Mouse (Mus musculus) liver, embryonic 13.5 days (tissue): ENCODE data around the gene Mmp14. TPM values are rescaled to one million over a fixed set of nuclear protein-coding genes. Genes with fewer than 3 reads are reported as not detected.
A peak's percentile ranks its signal among the peaks of the same experiment; 100 is the strongest.

Source experiments
- ATAC-seq: fragments of 200-750 bp; cut with Nextera tagmentation; 2 replicates; pipeline ENCODE4 v1.8.0; 2017; ENCODE audit warnings: low read depth, mild to moderate bottlenecking, moderate number of reproducible peaks, moderate library complexity
- DNase-seq: peaks from one replicate; pipeline ENCODE4 v3.0.0; 2022
- H3K27ac ChIP-seq: fragments of 300-500 bp; sonication (generic); 2 replicates; pipeline ENCODE4 v1.5.1; 2015; ENCODE audit warnings: moderate library complexity, mild to moderate bottlenecking, inconsistent platforms
- H3K27me3 ChIP-seq: fragments of 300-500 bp; sonication (generic); 2 replicates; pipeline ENCODE4 v1.6.1; 2015; ENCODE audit warnings: mild to moderate bottlenecking, inconsistent platforms
- H3K36me3 ChIP-seq: fragments of 300-500 bp; sonication (generic); 2 replicates; pipeline ENCODE4 v1.6.1; 2015; ENCODE audit warnings: mild to moderate bottlenecking, inconsistent platforms
- H3K4me1 ChIP-seq: fragments of 300-500 bp; sonication (generic); replicated peaks from 2 replicates; pipeline ENCODE4 v1.6.1; 2015; ENCODE audit warnings: inconsistent platforms
- H3K4me2 ChIP-seq: fragments of 300-500 bp; sonication (generic); 2 replicates; pipeline ENCODE4 v1.6.1; 2015; ENCODE audit warnings: inconsistent platforms, mild to moderate bottlenecking, moderate library complexity
- H3K4me3 ChIP-seq: fragments of 300-500 bp; sonication (generic); replicated peaks from 2 replicates; pipeline ENCODE4 v1.5.1; 2015; ENCODE audit warnings: mild to moderate bottlenecking, inconsistent platforms
- H3K9ac ChIP-seq: fragments of 300-500 bp; sonication (generic); 2 replicates; pipeline ENCODE4 v1.6.1; 2015; ENCODE audit warnings: mild to moderate bottlenecking, inconsistent platforms
- H3K9me3 ChIP-seq: fragments of 300-500 bp; sonication (generic); replicated peaks from 2 replicates; pipeline ENCODE4 v1.6.1; 2016; ENCODE audit warnings: inconsistent platforms
- WGBS: fragments of 180-500 bp; shearing (Covaris S2); methylation state at CpG from one replicate; pipeline ENCODE4 v1.1.7; 2015; ENCODE audit not compliant: insufficient replicate concordance; 5-methylcytosine and 5-hydroxymethylcytosine counted together
- polyA plus RNA-seq: library from polyadenylated mRNA; unstranded; fragments of >200 nt; fragmentation: Nextera tagmentation; extraction: Ambion mirVana; gene quantifications from 2 replicates; pipeline ENCODE4 v1.2.1, GENCODE M21; 2015

The Mmp14 gene
- polyA plus RNA-seq = 19.8 and 23.2 TPM in 2 replicates

GRCm38 (mm10) chr14:54431334-54432077 lies at the start of gene Mmp14:
Gene Mmp14, plus strand, starts transcription at chr14:54431612.
- Histone ChIP-seq H3K27me3 (peaks cover 61% of the 10 kb centered on the region), H3K9me3 (no peaks in the 10 kb centered on the region), H3K4me1 (peaks cover 73% of the 10 kb centered on the region), H3K9ac (peak within 1 kb of the TSS; percentile 77), H3K4me3 (peak within 1 kb of the TSS; percentile 66), H3K36me3 (peaks cover 29% of the 10 kb centered on the region), H3K4me2 (peak within 1 kb of the TSS; percentile 69), H3K27ac (peak within 1 kb of the TSS; percentile 80)
- no peak for ATAC-seq
- 2% methylated on average over 47 of the region's 49 CpGs for WGBS
- DNase-seq = no peak

- no peak for ATAC-seq
- WGBS = 59% methylated on average over 10 of the region's 10 CpGs
- no peak overlapping the region for H3K4me2 ChIP-seq
- H3K4me3 ChIP-seq = no peak overlapping the region
- H3K36me3 ChIP-seq = no peaks in the 10 kb centered on the region
- no peak overlapping the region for H3K9ac ChIP-seq
- DNase-seq = no peak
- peaks cover 50% of the 10 kb centered on the region for H3K4me1 ChIP-seq
- peak overlapping the region; percentile 44 for H3K27ac ChIP-seq
- no peaks in the 10 kb centered on the region for H3K9me3 ChIP-seq
- no peaks in the 10 kb centered on the region for H3K27me3 ChIP-seq
Observed at GRCm38 (mm10) chr14:54381816-54382215, 49.6 kb upstream of the Mmp14 start.

- H3K36me3 ChIP-seq = no peaks in the 10 kb centered on the region
- no peaks in the 10 kb centered on the region for H3K27me3 ChIP-seq
- no peaks in the 10 kb centered on the region for H3K9me3 ChIP-seq
- DNase-seq (no peak), ATAC-seq (no peak)
- WGBS = 70% methylated on average over 9 of the region's 9 CpGs
- no peak overlapping the region for H3K9ac ChIP-seq
- H3K4me3 ChIP-seq = no peak overlapping the region
- no peak overlapping the region for H3K4me2 ChIP-seq
- peaks cover 50% of the 10 kb centered on the region for H3K4me1 ChIP-seq
- peak overlapping the region; percentile 66; the same call in 1 of the 2 replicates for H3K27ac ChIP-seq
Observed at GRCm38 (mm10) chr14:54382641-54383040, 48.8 kb upstream of the Mmp14 start.

- Histone ChIP-seq H3K27me3 (no peaks in the 10 kb centered on the region), H3K36me3 (no peaks in the 10 kb centered on the region), H3K27ac (peak overlapping the region; percentile 66), H3K9me3 (no peaks in the 10 kb centered on the region), H3K4me1 (peaks cover 50% of the 10 kb centered on the region), H3K9ac (no peak overlapping the region), H3K4me2 (no peak overlapping the region), H3K4me3 (no peak overlapping the region)
- 30% methylated on average over 4 of the region's 4 CpGs for WGBS
- ATAC-seq (peak; percentile 53), DNase-seq (no peak)
Observed at GRCm38 (mm10) chr14:54383355-54383771, 48.0 kb upstream of the Mmp14 start.

- H3K27me3 ChIP-seq = no peaks in the 10 kb centered on the region
- WGBS = 45% methylated on average over 8 of the region's 8 CpGs
- H3K9me3 ChIP-seq = no peaks in the 10 kb centered on the region
- no peak overlapping the region for H3K4me3 ChIP-seq
- no peak overlapping the region for H3K9ac ChIP-seq
- no peak overlapping the region; the same call in 1 of the 2 replicates for H3K27ac ChIP-seq
- no peaks in the 10 kb centered on the region for H3K36me3 ChIP-seq
- peaks cover 50% of the 10 kb centered on the region for H3K4me1 ChIP-seq
- ATAC-seq = peak; percentile 37; the same call in 1 of the 2 replicates
- no peak for DNase-seq
- no peak overlapping the region for H3K4me2 ChIP-seq
Observed at GRCm38 (mm10) chr14:54384396-54384795, 47.0 kb upstream of the Mmp14 start.

GRCm38 (mm10) chr14:54385968-54386618 lies 45.3 kb upstream of the Mmp14 start:
- H3K27ac ChIP-seq = no peak overlapping the region
- DNase-seq = no peak
- 68% methylated on average over 7 of the region's 7 CpGs for WGBS
- no peak overlapping the region for H3K4me3 ChIP-seq
- peaks cover 34% of the 10 kb centered on the region for H3K4me1 ChIP-seq
- H3K36me3 ChIP-seq = no peaks in the 10 kb centered on the region
- H3K9ac ChIP-seq = no peak overlapping the region
- H3K27me3 ChIP-seq = no peaks in the 10 kb centered on the region
- no peak overlapping the region for H3K4me2 ChIP-seq
- no peak for ATAC-seq
- no peaks in the 10 kb centered on the region for H3K9me3 ChIP-seq

- Histone ChIP-seq H3K4me2 (no peak overlapping the region), H3K36me3 (no peaks in the 10 kb centered on the region), H3K27ac (no peak overlapping the region), H3K27me3 (no peaks in the 10 kb centered on the region), H3K9me3 (no peaks in the 10 kb centered on the region), H3K9ac (no peak overlapping the region), H3K4me3 (no peak overlapping the region), H3K4me1 (peaks cover 21% of the 10 kb centered on the region)
- DNase-seq (no peak), ATAC-seq (no peak)
- 70% methylated on average over 6 of the region's 6 CpGs for WGBS
Observed at GRCm38 (mm10) chr14:54387546-54387945, 43.9 kb upstream of the Mmp14 start.

GRCm38 (mm10) chr14:54390843-54391242 lies 40.6 kb upstream of the Mmp14 start:
- Histone ChIP-seq H3K4me2 (no peak overlapping the region), H3K9me3 (no peaks in the 10 kb centered on the region), H3K36me3 (peaks cover 5% of the 10 kb centered on the region; the same call in 1 of the 2 replicates), H3K4me1 (no peaks in the 10 kb centered on the region), H3K9ac (no peak overlapping the region), H3K27me3 (no peaks in the 10 kb centered on the region), H3K27ac (no peak overlapping the region), H3K4me3 (no peak overlapping the region)
- ATAC-seq (no peak), DNase-seq (no peak)
- WGBS = 59% methylated on average over 6 of the region's 6 CpGs

GRCm38 (mm10) chr14:54393794-54394193 lies 37.6 kb upstream of the Mmp14 start:
- H3K4me1 ChIP-seq = no peaks in the 10 kb centered on the region

GRCm38 (mm10) chr14:54394309-54394708 lies 37.1 kb upstream of the Mmp14 start:
- H3K27ac ChIP-seq = no peak overlapping the region
- no peak for DNase-seq
- no peak overlapping the region for H3K9ac ChIP-seq
- H3K27me3 ChIP-seq = no peaks in the 10 kb centered on the region
- peaks cover 5% of the 10 kb centered on the region; the same call in 1 of the 2 replicates for H3K36me3 ChIP-seq
- ATAC-seq = no peak
- 0 out of 2 replicates have a peak, but pooled peaks cover 5% of the 10 kb centered on the region for H3K4me1 ChIP-seq
- H3K4me2 ChIP-seq = no peak overlapping the region
- no peak overlapping the region for H3K4me3 ChIP-seq
- H3K9me3 ChIP-seq = no peaks in the 10 kb centered on the region

More at GRCm38 (mm10) chr14:54393794-54394193, 37.6 kb upstream of the Mmp14 start:
- H3K9me3 ChIP-seq = no peaks in the 10 kb centered on the region
- no peak overlapping the region for H3K27ac ChIP-seq
- no peaks in the 10 kb centered on the region for H3K27me3 ChIP-seq
- 60% methylated on average over 3 of the region's 3 CpGs for WGBS
- ATAC-seq = no peak
- no peak overlapping the region for H3K4me2 ChIP-seq
- peaks cover 5% of the 10 kb centered on the region; the same call in 1 of the 2 replicates for H3K36me3 ChIP-seq
- no peak overlapping the region for H3K4me3 ChIP-seq
- no peak overlapping the region for H3K9ac ChIP-seq
- no peak for DNase-seq

- 65% methylated on average over 7 of the region's 7 CpGs for WGBS
- no peaks in the 10 kb centered on the region for H3K9me3 ChIP-seq
- no peak for ATAC-seq
Observed at GRCm38 (mm10) chr14:54396685-54397084, 34.7 kb upstream of the Mmp14 start.

More at GRCm38 (mm10) chr14:54396685-54397084, 34.7 kb upstream of the Mmp14 start:
- no peak for DNase-seq
- H3K36me3 ChIP-seq = peaks cover 5% of the 10 kb centered on the region; the same call in 1 of the 2 replicates
- no peak overlapping the region for H3K9ac ChIP-seq
- H3K27ac ChIP-seq = no peak overlapping the region
- 0 out of 2 replicates have a peak, but pooled peaks cover 7% of the 10 kb centered on the region for H3K4me1 ChIP-seq
- H3K4me3 ChIP-seq = no peak overlapping the region
- H3K4me2 ChIP-seq = no peak overlapping the region
- no peaks in the 10 kb centered on the region for H3K27me3 ChIP-seq
